Mouse (Mus musculus) Muller cell, postnatal 12 days (primary cell): ENCODE measurements around the gene Knop1.
A peak's percentile ranks its signal among the peaks of the same experiment; 100 is the strongest.

ENCODE experiments used
- DNase-seq: peaks from one replicate; pipeline ENCODE4 v3.0.0-alpha.2; 2015; ENCODE audit errors: inconsistent ontology term

Knop1 gene

GRCm38 (mm10) chr7:118848796-118849195 is 7.3 kb downstream of the Knop1 start:
- no peak for DNase-seq

GRCm38 (mm10) chr7:118846329-118846728 is 9.7 kb downstream of the Knop1 start:
- DNase-seq = no peak

GRCm38 (mm10) chr7:118845141-118845540 is 10.9 kb downstream of the Knop1 start:
- no peak for DNase-seq

- no peak for DNase-seq
Measured at GRCm38 (mm10) chr7:118842938-118843337, 13.1 kb downstream of the Knop1 start.

- peak; percentile 56 for DNase-seq
Measured at GRCm38 (mm10) chr7:118841796-118842195, 14.3 kb downstream of the Knop1 start.

GRCm38 (mm10) chr7:118841030-118841745 is 14.9 kb downstream of the Knop1 start:
- peak; percentile 54 for DNase-seq

GRCm38 (mm10) chr7:118837901-118838300 is 18.2 kb downstream of the Knop1 start:
- DNase-seq = no peak

GRCm38 (mm10) chr7:118827975-118828416 is 28.1 kb downstream of the Knop1 start:
- peak; percentile 93 for DNase-seq

GRCm38 (mm10) chr7:118824451-118824850 is 31.6 kb downstream of the Knop1 start:
- DNase-seq = no peak

GRCm38 (mm10) chr7:118821887-118822556 is 34.0 kb downstream of the Knop1 start:
- no peak for DNase-seq

GRCm38 (mm10) chr7:118821356-118821755 is 34.7 kb downstream of the Knop1 start:
- DNase-seq = no peak

- no peak for DNase-seq
Measured at GRCm38 (mm10) chr7:118819666-118820065, 36.4 kb downstream of the Knop1 start.

GRCm38 (mm10) chr7:118817741-118818140 is 38.3 kb downstream of the Knop1 start:
- no peak for DNase-seq

GRCm38 (mm10) chr7:118816275-118816674 is 39.8 kb downstream of the Knop1 start:
- DNase-seq = no peak

GRCm38 (mm10) chr7:118813592-118813991 is 42.5 kb downstream of the Knop1 start:
- no peak for DNase-seq

- no peak for DNase-seq
Measured at GRCm38 (mm10) chr7:118811407-118812106, 44.5 kb downstream of the Knop1 start.

GRCm38 (mm10) chr7:118807899-118808298 is 48.2 kb downstream of the Knop1 start:
- DNase-seq = no peak

- no peak for DNase-seq
Measured at GRCm38 (mm10) chr7:118806631-118807411, 49.2 kb downstream of the Knop1 start.

- no peak for DNase-seq
Measured at GRCm38 (mm10) chr7:118803425-118803824, 52.6 kb downstream of the Knop1 start.

- DNase-seq = no peak
Measured at GRCm38 (mm10) chr7:118801791-118802190, 54.3 kb downstream of the Knop1 start.

- DNase-seq = no peak
Measured at GRCm38 (mm10) chr7:118800112-118800734, 55.8 kb downstream of the Knop1 start.
